Mouse (Mus musculus) common myeloid progenitor, adult 5-6 weeks (primary cell): ENCODE data around the gene Rbm4b. TPM values are rescaled to one million over a fixed set of nuclear protein-coding genes. Genes with fewer than 3 reads are reported as not detected.
"Not testable (repeated sequence)": the region's sequence is repeated elsewhere in the genome, so short reads cannot be mapped to it uniquely, and the experiment has no call there.

ENCODE experiments used
- ATAC-seq: replicated peaks from 2 replicates; pipeline ENCODE4 v1.8.0; 2016; ENCODE audit warnings: low read depth, mild to moderate bottlenecking, moderate TSS enrichment, inconsistent platforms; ENCODE audit not compliant: poor library complexity, severe bottlenecking
- total RNA-seq: library from RNA; stranded (forward); fragments of 200-1000, 187-1606 nt; gene quantifications from 2 replicates; pipeline ENCODE4 v1.2.3, GENCODE M21; 2017

Gene Rbm4b
- total RNA-seq, 1 experiment from 2014 or later = 15.9 TPM

GRCm38 (mm10) chr19:4743524-4743923 is 12.8 kb upstream of the Rbm4b start:
- no peak for ATAC-seq

GRCm38 (mm10) chr19:4744026-4744425 is 12.3 kb upstream of the Rbm4b start:
- ATAC-seq = no peak

GRCm38 (mm10) chr19:4745057-4745456 is 11.2 kb upstream of the Rbm4b start:
- ATAC-seq = no peak

GRCm38 (mm10) chr19:4745681-4746080 is 10.6 kb upstream of the Rbm4b start:
- ATAC-seq = no peak

GRCm38 (mm10) chr19:4746611-4747010 is 9.7 kb upstream of the Rbm4b start:
- ATAC-seq = no peak

- no peak for ATAC-seq
These were observed 8.5 kb upstream of the Rbm4b start for GRCm38 (mm10) chr19:4747631-4748312.

- ATAC-seq = no peak
These were observed 7.8 kb upstream of the Rbm4b start for GRCm38 (mm10) chr19:4748493-4748892.

- no peak for ATAC-seq
These were observed 6.3 kb upstream of the Rbm4b start for GRCm38 (mm10) chr19:4749975-4750374.

- peak; percentile 82 for ATAC-seq
These were observed 618 bp upstream of the Rbm4b start for GRCm38 (mm10) chr19:4755565-4756192.

GRCm38 (mm10) chr19:4756921-4757320 is 624 bp downstream of the Rbm4b start:
- ATAC-seq = no peak

GRCm38 (mm10) chr19:4760544-4760943 is 4.2 kb downstream of the Rbm4b start:
- not testable (repeated sequence) for ATAC-seq

GRCm38 (mm10) chr19:4762876-4763275 is 6.6 kb downstream of the Rbm4b start:
- no peak for ATAC-seq

GRCm38 (mm10) chr19:4767507-4768148 is 11.3 kb downstream of the Rbm4b start:
- no peak for ATAC-seq

- ATAC-seq = no peak
These were observed 16.5 kb downstream of the Rbm4b start for GRCm38 (mm10) chr19:4772785-4773184.

- ATAC-seq = no peak
These were observed 26.6 kb downstream of the Rbm4b start for GRCm38 (mm10) chr19:4782891-4783290.

- no peak for ATAC-seq
These were observed 28.9 kb downstream of the Rbm4b start for GRCm38 (mm10) chr19:4785206-4785605.

- no peak for ATAC-seq
These were observed 30.0 kb downstream of the Rbm4b start for GRCm38 (mm10) chr19:4786313-4786712.

- ATAC-seq = peak; percentile 14; the same call in 1 of the 2 replicates
These were observed 37.1 kb downstream of the Rbm4b start for GRCm38 (mm10) chr19:4793281-4793830.

- peak; percentile 98 for ATAC-seq
These were observed 37.6 kb downstream of the Rbm4b start, which contains the start of gene Rbm4 for GRCm38 (mm10) chr19:4793831-4794422. Gene Rbm4 (minus strand): TSS chr19:4793901.

- no peak for ATAC-seq
These were observed 39.6 kb downstream of the Rbm4b start for GRCm38 (mm10) chr19:4795929-4796328.

GRCm38 (mm10) chr19:4797846-4798245 is 41.5 kb downstream of the Rbm4b start:
- ATAC-seq = no peak
